Mouse (Mus musculus): ENCODE measurements around the gene Phf12.

Gene Phf12

GRCm38 (mm10) chr11:78074666-78075065, 92.1 kb downstream of the Phf12 start:
- no peak for DNase-seq

Data from cerebellum, adult 18-20 months (tissue).